Mouse (Mus musculus) monocyte, adult 5-6 weeks (primary cell): ENCODE data around the gene Gm5447. TPM values are rescaled to one million over a fixed set of nuclear protein-coding genes. Genes with fewer than 3 reads are reported as not detected.

ENCODE experiments used
- total RNA-seq: library from RNA; stranded (forward); fragments of 200-1000, 200-491, 200-594 nt; gene quantifications from 3 replicates; pipeline ENCODE4 v1.2.3, GENCODE M21; 2017

Gene Gm5447
- total RNA-seq, 1 experiment from 2014 or later = not detected

Other genes starting within 250 kb of the Gm5447 start
- gene Irf4, start 225.0 kb upstream of the Gm5447 start, total RNA-seq = 25.5 to 42.0 TPM (median 29.8 TPM) in 3 replicates
- gene Hus1b, start 26.4 kb upstream of the Gm5447 start, total RNA-seq = 3.5 to 7.2 TPM (median 4.6 TPM) in 3 replicates
- gene Exoc2, start 111 bp upstream of the Gm5447 start, total RNA-seq = 48.1 to 83.7 TPM (median 55.4 TPM) in 3 replicates